Mouse (Mus musculus): Measurements from ENCODE around the gene Tmem98. TPM values are rescaled to one million over a fixed set of nuclear protein-coding genes. Genes with fewer than 3 reads are reported as not detected.

Tmem98 gene
- polyA plus RNA-seq, 1 experiment from 2014 or later = 148 TPM

DNA sequence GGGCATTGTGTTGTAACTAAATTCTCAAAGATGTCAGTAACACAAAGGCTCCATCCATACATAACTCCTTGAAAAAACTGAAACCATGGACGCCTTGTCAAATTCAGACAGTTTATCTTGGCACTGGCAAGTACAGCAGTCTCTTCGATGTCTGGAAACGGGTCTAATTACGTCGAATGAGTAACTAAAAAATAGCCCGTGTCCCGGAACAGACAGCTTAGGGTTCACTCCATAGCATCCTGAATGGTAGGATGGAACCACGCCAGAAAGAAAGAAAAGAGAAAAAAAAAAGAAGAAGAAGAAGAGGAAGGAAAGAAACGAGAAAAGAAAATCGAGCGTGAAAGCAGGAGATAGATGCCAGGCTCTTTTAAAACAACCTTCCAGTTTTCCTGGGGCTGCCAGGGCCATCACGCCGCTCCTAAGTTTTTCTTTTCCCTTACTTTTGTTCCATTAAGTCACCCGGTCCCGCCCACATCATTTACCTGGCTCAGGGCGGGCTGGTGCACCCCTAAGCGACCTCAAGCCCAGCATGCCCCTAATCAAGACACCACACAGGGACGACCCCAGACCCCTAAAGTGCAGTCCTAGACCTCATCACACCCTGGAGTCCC, 31.0 kb upstream of the Tmem98 start:
- peak overlapping the region; percentile 85 for H3K4me2 ChIP-seq (replicated peaks; ENCODE audit: low read depth)
- no peak for TF ChIP-seq CTCF (IDR thresholded peaks at IDR 0.05; ENCODE audit: low read depth)
- peak; percentile 12 for ATAC-seq
- H3K36me3 ChIP-seq (ENCODE audit: control insufficient read depth, insufficient read depth) = no peaks in the 10 kb centered on the region
- H3K9ac ChIP-seq (ENCODE audit: low read depth, low read length) = peak overlapping the region; percentile 65
- H3K9me3 ChIP-seq (ENCODE audit: control insufficient read depth) = no peaks in the 10 kb centered on the region
- peak overlapping the region; percentile 95 for H3K27ac ChIP-seq (ENCODE audit: low read depth, low read length)
- no peaks in the 10 kb centered on the region for H3K27me3 ChIP-seq (replicated peaks; ENCODE audit: control insufficient read depth, insufficient read depth, low read length)
- H3K4me3 ChIP-seq (ENCODE audit: low read depth, low read length) = peak overlapping the region; percentile 75
- no peaks in the 10 kb centered on the region for H3K4me1 ChIP-seq (replicated peaks; ENCODE audit: control insufficient read depth, insufficient read depth, low read length)
- WGBS = 1% methylated on average over 18 of the region's 18 CpGs

- peak; percentile 89 for TF ChIP-seq CTCF (IDR thresholded peaks at IDR 0.05; ENCODE audit: low read depth)
- Histone ChIP-seq H3K27ac (ENCODE audit: low read depth, low read length) (peak within 1 kb of the TSS; percentile 95), H3K27me3 (replicated peaks; ENCODE audit: control insufficient read depth, insufficient read depth, low read length) (no peaks in the 10 kb centered on the region), H3K36me3 (ENCODE audit: control insufficient read depth, insufficient read depth) (no peaks in the 10 kb centered on the region), H3K4me3 (ENCODE audit: low read depth, low read length) (peak within 1 kb of the TSS; percentile 75), H3K4me2 (replicated peaks; ENCODE audit: low read depth) (peak within 1 kb of the TSS; percentile 85), H3K9me3 (ENCODE audit: control insufficient read depth) (no peaks in the 10 kb centered on the region), H3K9ac (ENCODE audit: low read depth, low read length) (peak within 1 kb of the TSS; percentile 65), H3K4me1 (replicated peaks; ENCODE audit: control insufficient read depth, insufficient read depth, low read length) (no peaks in the 10 kb centered on the region)
- WGBS = 1% methylated on average over 64 of the region's 87 CpGs
- peak; percentile 86 for ATAC-seq
Observed at GRCm38 (mm10) chr11:80779527-80780344, 30.2 kb upstream of the Tmem98 start, which contains the start of gene Myo1d. Myo1d (minus strand) TSS chr11:80780025.

- no peaks in the 10 kb centered on the region for H3K27me3 ChIP-seq (replicated peaks; ENCODE audit: control insufficient read depth, insufficient read depth, low read length)
- H3K9ac ChIP-seq (ENCODE audit: low read depth, low read length) = no peak overlapping the region
- WGBS = 95% methylated on average over 2 of the region's 2 CpGs
- H3K4me3 ChIP-seq (ENCODE audit: low read depth, low read length) = no peak overlapping the region
- H3K4me2 ChIP-seq (replicated peaks; ENCODE audit: low read depth) = no peak overlapping the region
- H3K27ac ChIP-seq (ENCODE audit: low read depth, low read length) = no peak overlapping the region
- H3K4me1 ChIP-seq (replicated peaks; ENCODE audit: control insufficient read depth, insufficient read depth, low read length) = no peaks in the 10 kb centered on the region
- no peak for TF ChIP-seq CTCF (IDR thresholded peaks at IDR 0.05; ENCODE audit: low read depth)
- H3K9me3 ChIP-seq (ENCODE audit: control insufficient read depth) = no peaks in the 10 kb centered on the region
- H3K36me3 ChIP-seq (ENCODE audit: control insufficient read depth, insufficient read depth) = no peaks in the 10 kb centered on the region
- ATAC-seq = no peak
Observed at GRCm38 (mm10) chr11:80781535-80781934, 28.4 kb upstream of the Tmem98 start.

- Histone ChIP-seq H3K4me1 (replicated peaks; ENCODE audit: control insufficient read depth, insufficient read depth, low read length) (0 out of 2 replicates have a peak, but pooled peaks cover 2% of the 10 kb centered on the region), H3K9me3 (ENCODE audit: control insufficient read depth) (no peaks in the 10 kb centered on the region), H3K36me3 (ENCODE audit: control insufficient read depth, insufficient read depth) (no peaks in the 10 kb centered on the region), H3K27me3 (replicated peaks; ENCODE audit: control insufficient read depth, insufficient read depth, low read length) (no peaks in the 10 kb centered on the region), H3K4me2 (replicated peaks; ENCODE audit: low read depth) (no peak overlapping the region), H3K4me3 (ENCODE audit: low read depth, low read length) (no peak overlapping the region), H3K9ac (ENCODE audit: low read depth, low read length) (no peak overlapping the region), H3K27ac (ENCODE audit: low read depth, low read length) (peak overlapping the region; percentile 74)
- WGBS = 31% methylated on average over 7 of the region's 7 CpGs
- no peak for TF ChIP-seq CTCF (IDR thresholded peaks at IDR 0.05; ENCODE audit: low read depth)
- ATAC-seq = no peak
Observed at GRCm38 (mm10) chr11:80783460-80783859, 26.5 kb upstream of the Tmem98 start.

DNA sequence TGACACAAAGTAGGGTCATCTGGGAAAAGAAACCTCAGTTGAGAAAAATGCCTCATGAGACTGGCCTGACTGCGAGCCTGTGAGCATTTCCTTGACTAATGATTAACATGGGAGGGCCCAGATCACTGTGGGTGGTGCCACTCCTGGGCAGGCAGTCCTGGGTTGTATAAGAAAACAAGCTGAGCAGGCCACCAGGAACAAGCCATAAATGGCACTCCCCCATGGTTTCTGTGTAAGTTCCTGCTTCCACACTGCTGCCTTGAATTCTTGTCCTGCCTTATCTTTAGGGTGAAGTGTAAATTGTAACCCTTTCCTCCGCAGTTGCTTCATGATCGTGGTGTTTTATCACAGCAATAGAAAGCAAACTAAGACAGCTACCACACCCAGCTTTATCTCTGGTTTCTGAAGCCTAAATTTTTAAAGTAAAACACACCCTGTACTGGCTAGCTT, 25.7 kb upstream of the Tmem98 start:
- Histone ChIP-seq H3K4me1 (replicated peaks; ENCODE audit: control insufficient read depth, insufficient read depth, low read length) (0 out of 2 replicates have a peak, but pooled peaks cover 2% of the 10 kb centered on the region), H3K9me3 (ENCODE audit: control insufficient read depth) (no peaks in the 10 kb centered on the region), H3K4me2 (replicated peaks; ENCODE audit: low read depth) (no peak overlapping the region; the same call in 1 of the 2 replicates), H3K9ac (ENCODE audit: low read depth, low read length) (no peak overlapping the region), H3K4me3 (ENCODE audit: low read depth, low read length) (no peak overlapping the region), H3K27me3 (replicated peaks; ENCODE audit: control insufficient read depth, insufficient read depth, low read length) (no peaks in the 10 kb centered on the region), H3K36me3 (ENCODE audit: control insufficient read depth, insufficient read depth) (no peaks in the 10 kb centered on the region), H3K27ac (ENCODE audit: low read depth, low read length) (peak overlapping the region; percentile 74)
- ATAC-seq = peak; percentile 82
- no peak for TF ChIP-seq CTCF (IDR thresholded peaks at IDR 0.05; ENCODE audit: low read depth)
- WGBS = 7% methylated on average over 3 of the region's 3 CpGs

DNA sequence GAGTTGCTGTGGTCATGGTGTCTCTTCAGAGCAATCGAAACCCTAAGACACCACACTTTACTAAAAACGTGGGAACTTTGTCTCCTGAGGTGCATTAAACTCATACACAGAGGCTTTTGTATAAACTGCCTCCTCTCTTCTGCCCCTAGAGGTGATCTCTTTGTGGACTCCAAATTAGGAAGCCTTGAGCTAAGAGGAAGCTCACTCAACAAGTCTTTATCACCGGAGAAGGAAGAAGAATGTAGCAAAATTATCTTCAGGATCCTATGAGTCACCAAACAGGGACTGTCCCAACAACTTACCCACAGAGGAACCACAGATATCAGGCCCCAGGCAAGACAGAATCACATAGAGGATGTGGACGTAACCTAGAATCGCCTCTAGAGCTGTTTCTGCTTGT, 24.3 kb upstream of the Tmem98 start:
- Histone ChIP-seq H3K4me3 (ENCODE audit: low read depth, low read length) (no peak overlapping the region), H3K4me1 (replicated peaks; ENCODE audit: control insufficient read depth, insufficient read depth, low read length) (0 out of 2 replicates have a peak, but pooled peaks cover 2% of the 10 kb centered on the region), H3K4me2 (replicated peaks; ENCODE audit: low read depth) (no peak overlapping the region), H3K36me3 (ENCODE audit: control insufficient read depth, insufficient read depth) (no peaks in the 10 kb centered on the region), H3K9me3 (ENCODE audit: control insufficient read depth) (no peaks in the 10 kb centered on the region), H3K27ac (ENCODE audit: low read depth, low read length) (0 out of 2 replicates have a peak overlapping the region, but pooled peaks have one; percentile 50), H3K9ac (ENCODE audit: low read depth, low read length) (no peak overlapping the region), H3K27me3 (replicated peaks; ENCODE audit: control insufficient read depth, insufficient read depth, low read length) (no peaks in the 10 kb centered on the region)
- TF ChIP-seq CTCF (IDR thresholded peaks at IDR 0.05; ENCODE audit: low read depth) = peak; percentile 59
- 56% methylated on average over 5 of the region's 5 CpGs for WGBS
- ATAC-seq = peak; percentile 12; the same call in 1 of the 2 replicates

Data from intestine, postnatal 0 days (tissue).